Mouse (Mus musculus): ENCODE results near the gene Gm13287. TPM values are rescaled to one million over a fixed set of nuclear protein-coding genes. Genes with fewer than 3 reads are reported as not detected.
A peak's percentile ranks its signal among the peaks of the same experiment; 100 is the strongest.
"Not testable (repeated sequence)": the region's sequence is repeated elsewhere in the genome, so short reads cannot be mapped to it uniquely, and the experiment has no call there.

The Gm13287 gene
- polyA plus RNA-seq, 1 experiment = not detected

DNA sequence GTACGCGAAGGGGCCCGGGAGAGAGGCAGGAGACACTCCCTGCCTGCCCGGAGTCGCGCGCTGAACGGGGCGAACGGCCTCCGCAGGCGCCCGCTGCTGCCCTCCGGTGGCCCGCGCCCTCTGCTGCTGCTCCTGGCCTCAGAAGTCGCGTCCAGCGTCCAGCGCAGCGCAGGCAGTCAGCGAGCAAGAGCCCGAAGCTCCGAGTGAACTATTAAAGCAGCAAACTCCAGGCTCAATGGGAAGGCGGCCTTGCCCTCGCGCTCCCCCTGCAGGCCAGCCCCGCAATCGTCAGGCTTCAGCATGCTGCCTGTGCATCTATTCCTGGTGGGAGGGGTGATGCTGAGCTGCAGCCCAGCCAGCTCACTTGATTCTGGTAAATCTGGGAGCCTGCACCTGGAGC lies 26.4 kb upstream of the Gm13287 start, which contains the start of gene Gm13289:
Gene Gm13289, plus strand, starts transcription at position 301 of the 400 bp plus-strand sequence.
- H3K27me3 ChIP-seq (ENCODE audit: control insufficient read depth, insufficient read depth, low read length); H3K4me1 ChIP-seq (ENCODE audit: control insufficient read depth, insufficient read depth, low read length); H3K36me3 ChIP-seq (ENCODE audit: control insufficient read depth, insufficient read depth, low read length); H3K27ac ChIP-seq (ENCODE audit: control insufficient read depth, insufficient read depth, low read depth, low read length); H3K4me3 ChIP-seq (ENCODE audit: control insufficient read depth, low read depth, low read length): not testable (repeated sequence)

DNA sequence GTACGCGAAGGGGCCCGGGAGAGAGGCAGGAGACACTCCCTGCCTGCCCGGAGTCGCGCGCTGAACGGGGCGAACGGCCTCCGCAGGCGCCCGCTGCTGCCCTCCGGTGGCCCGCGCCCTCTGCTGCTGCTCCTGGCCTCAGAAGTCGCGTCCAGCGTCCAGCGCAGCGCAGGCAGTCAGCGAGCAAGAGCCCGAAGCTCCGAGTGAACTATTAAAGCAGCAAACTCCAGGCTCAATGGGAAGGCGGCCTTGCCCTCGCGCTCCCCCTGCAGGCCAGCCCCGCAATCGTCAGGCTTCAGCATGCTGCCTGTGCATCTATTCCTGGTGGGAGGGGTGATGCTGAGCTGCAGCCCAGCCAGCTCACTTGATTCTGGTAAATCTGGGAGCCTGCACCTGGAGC lies 23.5 kb upstream of the Gm13287 start, which contains the start of gene Gm13272:
Gene Gm13272, plus strand, starts transcription at position 301 of the 400 bp plus-strand sequence.
- not testable (repeated sequence) for H3K4me1 ChIP-seq (ENCODE audit: control insufficient read depth, insufficient read depth, low read length); H3K36me3 ChIP-seq (ENCODE audit: control insufficient read depth, insufficient read depth, low read length); H3K27me3 ChIP-seq (ENCODE audit: control insufficient read depth, insufficient read depth, low read length); H3K4me3 ChIP-seq (ENCODE audit: control insufficient read depth, low read depth, low read length); H3K27ac ChIP-seq (ENCODE audit: control insufficient read depth, insufficient read depth, low read depth, low read length)

GRCm38 (mm10) chr4:88780320-88780719 lies 22.7 kb upstream of the Gm13287 start:
- H3K27ac ChIP-seq (ENCODE audit: control insufficient read depth, insufficient read depth, low read depth, low read length); H3K4me1 ChIP-seq (ENCODE audit: control insufficient read depth, insufficient read depth, low read length): not testable (repeated sequence)

DNA sequence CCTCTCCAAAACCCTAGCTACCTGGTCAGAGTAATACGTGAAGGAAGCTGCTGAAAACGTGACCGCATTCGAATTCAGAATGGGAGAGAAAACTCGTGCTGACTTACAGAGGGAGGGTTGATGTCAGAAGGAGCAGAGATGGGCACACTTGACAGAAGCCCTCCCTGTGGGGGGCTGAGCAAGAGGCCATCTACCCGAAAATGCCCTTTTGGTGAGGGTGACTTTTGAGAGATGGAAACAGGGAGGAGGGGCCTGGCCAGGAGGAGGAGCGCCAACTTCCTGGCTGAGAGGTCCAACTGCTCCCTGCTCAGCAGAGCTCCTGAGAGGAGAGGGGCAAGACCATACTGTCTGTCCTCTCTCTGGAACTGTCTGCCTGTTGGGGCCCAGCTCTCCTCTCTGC lies 21.2 kb upstream of the Gm13287 start, which contains the start of gene Ifnz:
Gene Ifnz, plus strand, starts transcription at position 301 of the 400 bp plus-strand sequence.
- H3K27me3 ChIP-seq (ENCODE audit: control insufficient read depth, insufficient read depth, low read length); H3K36me3 ChIP-seq (ENCODE audit: control insufficient read depth, insufficient read depth, low read length); H3K27ac ChIP-seq (ENCODE audit: control insufficient read depth, insufficient read depth, low read depth, low read length); H3K4me3 ChIP-seq (ENCODE audit: control insufficient read depth, low read depth, low read length); H3K4me1 ChIP-seq (ENCODE audit: control insufficient read depth, insufficient read depth, low read length): not testable (repeated sequence)

More at GRCm38 (mm10) chr4:88780320-88780719, 22.7 kb upstream of the Gm13287 start:
- H3K36me3 ChIP-seq (ENCODE audit: control insufficient read depth, insufficient read depth, low read length); H3K27me3 ChIP-seq (ENCODE audit: control insufficient read depth, insufficient read depth, low read length); H3K4me3 ChIP-seq (ENCODE audit: control insufficient read depth, low read depth, low read length): not testable (repeated sequence)

DNA sequence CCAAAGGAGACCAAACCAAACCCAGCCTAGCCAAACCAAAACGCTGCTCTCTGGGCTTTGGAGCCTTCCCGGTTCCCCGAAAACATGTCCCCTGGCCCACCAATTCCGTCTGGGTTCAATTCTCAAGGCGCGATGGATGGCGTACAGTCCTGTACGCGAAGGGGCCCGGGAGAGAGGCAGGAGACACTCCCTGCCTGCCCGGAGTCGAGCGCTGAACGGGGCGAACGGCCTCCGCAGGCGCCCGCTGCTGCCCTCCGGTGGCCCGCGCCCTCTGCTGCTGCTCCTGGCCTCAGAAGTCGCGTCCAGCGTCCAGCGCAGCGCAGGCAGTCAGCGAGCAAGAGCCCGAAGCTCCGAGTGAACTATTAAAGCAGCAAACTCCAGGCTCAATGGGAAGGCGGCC lies 20.7 kb upstream of the Gm13287 start:
- not testable (repeated sequence) for H3K4me3 ChIP-seq (ENCODE audit: control insufficient read depth, low read depth, low read length); H3K4me1 ChIP-seq (ENCODE audit: control insufficient read depth, insufficient read depth, low read length); H3K27me3 ChIP-seq (ENCODE audit: control insufficient read depth, insufficient read depth, low read length); H3K36me3 ChIP-seq (ENCODE audit: control insufficient read depth, insufficient read depth, low read length); H3K27ac ChIP-seq (ENCODE audit: control insufficient read depth, insufficient read depth, low read depth, low read length)

DNA sequence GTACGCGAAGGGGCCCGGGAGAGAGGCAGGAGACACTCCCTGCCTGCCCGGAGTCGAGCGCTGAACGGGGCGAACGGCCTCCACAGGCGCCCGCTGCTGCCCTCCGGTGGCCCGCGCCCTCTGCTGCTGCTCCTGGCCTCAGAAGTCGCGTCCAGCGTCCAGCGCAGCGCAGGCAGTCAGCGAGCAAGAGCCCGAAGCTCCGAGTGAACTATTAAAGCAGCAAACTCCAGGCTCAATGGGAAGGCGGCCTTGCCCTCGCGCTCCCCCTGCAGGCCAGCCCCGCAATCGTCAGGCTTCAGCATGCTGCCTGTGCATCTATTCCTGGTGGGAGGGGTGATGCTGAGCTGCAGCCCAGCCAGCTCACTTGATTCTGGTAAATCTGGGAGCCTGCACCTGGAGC lies 17.6 kb upstream of the Gm13287 start, which contains the start of gene Gm13276:
Gene Gm13276, plus strand, starts transcription at position 301 of the 400 bp plus-strand sequence.
- not testable (repeated sequence) for H3K4me3 ChIP-seq (ENCODE audit: control insufficient read depth, low read depth, low read length); H3K36me3 ChIP-seq (ENCODE audit: control insufficient read depth, insufficient read depth, low read length); H3K27me3 ChIP-seq (ENCODE audit: control insufficient read depth, insufficient read depth, low read length); H3K27ac ChIP-seq (ENCODE audit: control insufficient read depth, insufficient read depth, low read depth, low read length); H3K4me1 ChIP-seq (ENCODE audit: control insufficient read depth, insufficient read depth, low read length)

DNA sequence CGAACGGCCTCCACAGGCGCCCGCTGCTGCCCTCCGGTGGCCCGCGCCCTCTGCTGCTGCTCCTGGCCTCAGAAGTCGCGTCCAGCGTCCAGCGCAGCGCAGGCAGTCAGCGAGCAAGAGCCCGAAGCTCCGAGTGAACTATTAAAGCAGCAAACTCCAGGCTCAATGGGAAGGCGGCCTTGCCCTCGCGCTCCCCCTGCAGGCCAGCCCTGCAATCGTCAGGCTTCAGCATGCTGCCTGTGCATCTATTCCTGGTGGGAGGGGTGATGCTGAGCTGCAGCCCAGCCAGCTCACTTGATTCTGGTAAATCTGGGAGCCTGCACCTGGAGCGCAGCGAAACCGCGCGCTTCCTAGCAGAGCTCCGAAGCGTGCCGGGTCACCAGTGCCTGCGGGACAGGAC lies 14.7 kb upstream of the Gm13287 start, which contains the start of gene Gm13277:
Gene Gm13277, plus strand, starts transcription at position 231 of the 400 bp plus-strand sequence.
- TF ChIP-seq CTCF (IDR thresholded peaks at IDR 0.05; ENCODE audit: control insufficient read depth, insufficient read depth, insufficient replicate concordance, low read depth, low read length) = peak; percentile 27; the same call in 1 of the 2 replicates
- H3K4me3 ChIP-seq (ENCODE audit: control insufficient read depth, low read depth, low read length); H3K4me1 ChIP-seq (ENCODE audit: control insufficient read depth, insufficient read depth, low read length); H3K27me3 ChIP-seq (ENCODE audit: control insufficient read depth, insufficient read depth, low read length); H3K27ac ChIP-seq (ENCODE audit: control insufficient read depth, insufficient read depth, low read depth, low read length); H3K36me3 ChIP-seq (ENCODE audit: control insufficient read depth, insufficient read depth, low read length): not testable (repeated sequence)

DNA sequence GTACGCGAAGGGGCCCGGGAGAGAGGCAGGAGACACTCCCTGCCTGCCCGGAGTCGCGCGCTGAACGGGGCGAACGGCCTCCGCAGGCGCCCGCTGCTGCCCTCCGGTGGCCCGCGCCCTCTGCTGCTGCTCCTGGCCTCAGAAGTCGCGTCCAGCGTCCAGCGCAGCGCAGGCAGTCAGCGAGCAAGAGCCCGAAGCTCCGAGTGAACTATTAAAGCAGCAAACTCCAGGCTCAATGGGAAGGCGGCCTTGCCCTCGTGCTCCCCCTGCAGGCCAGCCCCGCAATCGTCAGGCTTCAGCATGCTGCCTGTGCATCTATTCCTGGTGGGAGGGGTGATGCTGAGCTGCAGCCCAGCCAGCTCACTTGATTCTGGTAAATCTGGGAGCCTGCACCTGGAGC lies 11.8 kb upstream of the Gm13287 start, which contains the start of gene Gm13278:
Gene Gm13278, plus strand, starts transcription at position 301 of the 400 bp plus-strand sequence.
- not testable (repeated sequence) for H3K4me1 ChIP-seq (ENCODE audit: control insufficient read depth, insufficient read depth, low read length); H3K27me3 ChIP-seq (ENCODE audit: control insufficient read depth, insufficient read depth, low read length); H3K27ac ChIP-seq (ENCODE audit: control insufficient read depth, insufficient read depth, low read depth, low read length); H3K36me3 ChIP-seq (ENCODE audit: control insufficient read depth, insufficient read depth, low read length); H3K4me3 ChIP-seq (ENCODE audit: control insufficient read depth, low read depth, low read length)

DNA sequence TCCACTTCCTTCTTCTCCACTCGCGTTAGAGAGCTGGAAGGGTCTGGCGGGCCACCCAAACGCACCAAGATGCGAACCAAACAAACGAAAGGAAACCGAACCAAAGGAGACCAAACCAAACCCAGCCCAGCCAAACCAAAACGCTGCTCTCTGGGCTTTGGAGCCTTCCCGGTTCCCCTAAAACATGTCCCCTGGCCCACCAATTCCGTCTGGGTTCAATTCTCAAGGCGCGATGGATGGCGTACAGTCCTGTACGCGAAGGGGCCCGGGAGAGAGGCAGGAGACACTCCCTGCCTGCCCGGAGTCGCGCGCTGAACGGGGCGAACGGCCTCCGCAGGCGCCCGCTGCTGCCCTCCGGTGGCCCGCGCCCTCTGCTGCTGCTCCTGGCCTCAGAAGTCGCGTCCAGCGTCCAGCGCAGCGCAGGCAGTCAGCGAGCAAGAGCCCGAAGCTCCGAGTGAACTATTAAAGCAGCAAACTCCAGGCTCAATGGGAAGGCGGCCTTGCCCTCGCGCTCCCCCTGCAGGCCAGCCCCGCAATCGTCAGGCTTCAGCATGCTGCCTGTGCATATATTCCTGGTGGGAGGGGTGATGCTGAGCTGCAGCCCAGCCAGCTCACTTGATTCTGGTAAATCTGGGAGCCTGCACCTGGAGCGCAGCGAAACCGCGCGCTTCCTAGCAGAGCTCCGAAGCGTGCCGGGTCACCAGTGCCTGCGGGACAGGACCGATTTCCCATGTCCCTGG lies 8.9 kb upstream of the Gm13287 start, which contains the start of gene Gm13275:
Gene Gm13275, plus strand, starts transcription at position 552 of the 740 bp plus-strand sequence.
- H3K36me3 ChIP-seq (ENCODE audit: control insufficient read depth, insufficient read depth, low read length); H3K4me3 ChIP-seq (ENCODE audit: control insufficient read depth, low read depth, low read length); H3K4me1 ChIP-seq (ENCODE audit: control insufficient read depth, insufficient read depth, low read length); H3K27me3 ChIP-seq (ENCODE audit: control insufficient read depth, insufficient read depth, low read length); H3K27ac ChIP-seq (ENCODE audit: control insufficient read depth, insufficient read depth, low read depth, low read length): not testable (repeated sequence)

DNA sequence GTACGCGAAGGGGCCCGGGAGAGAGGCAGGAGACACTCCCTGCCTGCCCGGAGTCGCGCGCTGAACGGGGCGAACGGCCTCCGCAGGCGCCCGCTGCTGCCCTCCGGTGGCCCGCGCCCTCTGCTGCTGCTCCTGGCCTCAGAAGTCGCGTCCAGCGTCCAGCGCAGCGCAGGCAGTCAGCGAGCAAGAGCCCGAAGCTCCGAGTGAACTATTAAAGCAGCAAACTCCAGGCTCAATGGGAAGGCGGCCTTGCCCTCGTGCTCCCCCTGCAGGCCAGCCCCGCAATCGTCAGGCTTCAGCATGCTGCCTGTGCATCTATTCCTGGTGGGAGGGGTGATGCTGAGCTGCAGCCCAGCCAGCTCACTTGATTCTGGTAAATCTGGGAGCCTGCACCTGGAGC lies 6.0 kb upstream of the Gm13287 start, which contains the start of gene Gm13279:
Gene Gm13279, plus strand, starts transcription at position 301 of the 400 bp plus-strand sequence.
- not testable (repeated sequence) for H3K36me3 ChIP-seq (ENCODE audit: control insufficient read depth, insufficient read depth, low read length); H3K27ac ChIP-seq (ENCODE audit: control insufficient read depth, insufficient read depth, low read depth, low read length); H3K4me3 ChIP-seq (ENCODE audit: control insufficient read depth, low read depth, low read length); H3K27me3 ChIP-seq (ENCODE audit: control insufficient read depth, insufficient read depth, low read length); H3K4me1 ChIP-seq (ENCODE audit: control insufficient read depth, insufficient read depth, low read length)

DNA sequence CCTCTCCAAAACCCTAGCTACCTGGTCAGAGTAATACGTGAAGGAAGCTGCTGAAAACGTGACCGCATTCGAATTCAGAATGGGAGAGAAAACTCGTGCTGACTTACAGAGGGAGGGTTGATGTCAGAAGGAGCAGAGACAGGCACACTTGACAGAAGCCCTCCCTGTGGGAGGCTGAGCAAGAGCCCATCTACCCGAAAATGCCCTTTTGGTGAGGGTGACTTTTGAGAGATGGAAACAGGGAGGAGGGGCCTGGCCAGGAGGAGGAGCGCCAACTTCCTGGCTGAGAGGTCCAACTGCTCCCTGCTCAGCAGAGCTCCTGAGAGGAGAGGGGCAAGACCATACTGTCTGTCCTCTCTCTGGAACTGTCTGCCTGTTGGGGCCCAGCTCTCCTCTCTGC lies 3.7 kb upstream of the Gm13287 start, which contains the start of gene Gm13285:
Gene Gm13285, plus strand, starts transcription at position 301 of the 400 bp plus-strand sequence.
- H3K36me3 ChIP-seq (ENCODE audit: control insufficient read depth, insufficient read depth, low read length); H3K4me3 ChIP-seq (ENCODE audit: control insufficient read depth, low read depth, low read length); H3K4me1 ChIP-seq (ENCODE audit: control insufficient read depth, insufficient read depth, low read length); H3K27ac ChIP-seq (ENCODE audit: control insufficient read depth, insufficient read depth, low read depth, low read length); H3K27me3 ChIP-seq (ENCODE audit: control insufficient read depth, insufficient read depth, low read length): not testable (repeated sequence)

GRCm38 (mm10) chr4:88805231-88805630 lies 2.2 kb downstream of the Gm13287 start, which contains the start of gene Gm13288:
Gene Gm13288 (plus strand): TSS chr4:88805531.
- not testable (repeated sequence) for H3K4me1 ChIP-seq (ENCODE audit: control insufficient read depth, insufficient read depth, low read length); H3K27me3 ChIP-seq (ENCODE audit: control insufficient read depth, insufficient read depth, low read length); H3K27ac ChIP-seq (ENCODE audit: control insufficient read depth, insufficient read depth, low read depth, low read length); H3K4me3 ChIP-seq (ENCODE audit: control insufficient read depth, low read depth, low read length); H3K36me3 ChIP-seq (ENCODE audit: control insufficient read depth, insufficient read depth, low read length)
